Mouse (Mus musculus) thymus, adult 2 months (tissue): ENCODE measurements around the gene Olfr1255. TPM values are rescaled to one million over a fixed set of nuclear protein-coding genes. Genes with fewer than 3 reads are reported as not detected.

ENCODE experiments used
- DNase-seq: peaks from one replicate; pipeline ENCODE4 v3.0.0; 2021
- H3K27ac ChIP-seq: fragments of 200-500 bp; 2 replicates; pipeline ENCODE4 v1.5.1; 2012; ENCODE audit warnings: low read length, control low read depth; ENCODE audit not compliant: control insufficient read depth, insufficient read depth
- H3K27me3 ChIP-seq: fragments of 200-500 bp; 2 replicates; pipeline ENCODE4 v1.6.1; 2012; ENCODE audit warnings: mild to moderate bottlenecking, low read length, moderate library complexity, mixed read lengths; ENCODE audit not compliant: control insufficient read depth, insufficient read depth
- H3K36me3 ChIP-seq: fragments of 200-500 bp; 2 replicates; pipeline ENCODE4 v1.6.1; 2012; ENCODE audit warnings: mild to moderate bottlenecking, low read length, moderate library complexity; ENCODE audit not compliant: control insufficient read depth, insufficient read depth
- H3K4me1 ChIP-seq: fragments of 200-500 bp; replicated peaks from 2 replicates; pipeline ENCODE4 v1.6.1; 2012; ENCODE audit warnings: low read length; ENCODE audit not compliant: control insufficient read depth, insufficient read depth
- H3K4me3 ChIP-seq: fragments of 200-500 bp; 2 replicates; pipeline ENCODE4 v1.5.1; 2012; ENCODE audit warnings: mild to moderate bottlenecking, low read length, control low read depth, moderate library complexity; ENCODE audit not compliant: control insufficient read depth, insufficient read depth
- CTCF ChIP-seq: fragments of 200-500 bp; IDR thresholded peaks from 2 replicates; pipeline ENCODE4 v1.5.1; 2012; ENCODE audit warnings: mild to moderate bottlenecking, control low read depth, low read length, moderate library complexity, borderline replicate concordance; ENCODE audit not compliant: control insufficient read depth, poor library complexity, insufficient read depth; ENCODE audit errors: extremely low read depth
- POLR2A ChIP-seq: fragments of 200-500 bp; IDR thresholded peaks from 2 replicates; pipeline ENCODE4 v1.6.1; 2012; ENCODE audit warnings: mild to moderate bottlenecking, low read length, control low read depth, moderate library complexity; ENCODE audit not compliant: control insufficient read depth, poor library complexity, insufficient read depth; ENCODE audit errors: extremely low read depth
- WGBS: fragments of 180-500 bp; shearing (Covaris S2); methylation state at CpG from one replicate; pipeline ENCODE4 v1.1.7; 2018; 5-methylcytosine and 5-hydroxymethylcytosine counted together
- polyA plus RNA-seq: library from polyadenylated mRNA; depleted of rRNA; stranded (reverse); fragments of >200 nt; gene quantifications from 2 replicates; pipeline ENCODE4 v1.2.3, GENCODE M21; 2012; rRNA removed

Olfr1255 gene
- polyA plus RNA-seq, 1 experiment, result not detected

DNA sequence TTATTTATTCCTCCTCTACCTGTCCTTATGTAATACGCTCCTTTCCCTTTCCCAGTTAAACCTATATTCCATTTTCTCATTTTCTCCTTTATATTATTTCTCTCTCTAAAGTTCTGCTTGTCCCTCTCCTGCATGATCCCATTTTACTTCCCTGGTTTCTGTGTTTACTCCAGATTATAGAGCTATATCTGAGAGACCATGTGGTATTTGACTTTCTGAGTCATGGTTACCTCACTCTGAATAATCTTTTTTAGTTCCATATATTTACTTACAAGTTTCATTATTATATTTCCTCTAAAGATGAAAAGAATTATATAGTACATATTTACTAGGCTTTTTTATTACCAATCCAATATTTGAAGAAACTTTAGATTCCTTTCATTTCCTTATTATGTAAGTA, 37.4 kb downstream of the Olfr1255 start:
- Histone ChIP-seq H3K27ac (no peak overlapping the region), H3K4me1 (no peaks in the 10 kb centered on the region), H3K27me3 (no peaks in the 10 kb centered on the region), H3K36me3 (no peaks in the 10 kb centered on the region), H3K4me3 (no peak overlapping the region)
- TF ChIP-seq POLR2A (no peak), CTCF (no peak)
- WGBS, result 100% methylated on average over 1 of the region's 1 CpGs
- no peak for DNase-seq

Other genes starting within 250 kb of the Olfr1255 start
- gene Olfr1245, start 233.6 kb upstream of the Olfr1255 start, polyA plus RNA-seq, result not detected in 2 replicates
- gene Olfr1246, start 218.9 kb upstream of the Olfr1255 start, polyA plus RNA-seq, result not detected in 2 replicates
- gene Olfr1247, start 197.9 kb upstream of the Olfr1255 start, polyA plus RNA-seq, result not detected in 2 replicates
- not detected in 2 replicates for gene Olfr1248, start 193.8 kb upstream of the Olfr1255 start, polyA plus RNA-seq
- not detected in 2 replicates for gene Olfr1249, start 177.1 kb upstream of the Olfr1255 start, polyA plus RNA-seq
- gene Olfr1250, start 150.6 kb upstream of the Olfr1255 start, polyA plus RNA-seq, result not detected in 2 replicates
- gene Olfr1251, start 140.1 kb upstream of the Olfr1255 start, polyA plus RNA-seq, result not detected in 2 replicates
- gene Olfr1252, start 87.0 kb upstream of the Olfr1255 start, polyA plus RNA-seq, result not detected in 2 replicates
- not detected in 2 replicates for gene Olfr1253, start 55.0 kb upstream of the Olfr1255 start, polyA plus RNA-seq
- not detected in 2 replicates for gene Olfr1254, start 18.4 kb upstream of the Olfr1255 start, polyA plus RNA-seq
- gene Olfr1256, start 29.5 kb downstream of the Olfr1255 start, polyA plus RNA-seq, result not detected in 2 replicates
- not detected in 2 replicates for gene Olfr48, start 36.2 kb downstream of the Olfr1255 start, polyA plus RNA-seq
- not detected in 2 replicates for gene Olfr1257, start 66.4 kb downstream of the Olfr1255 start, polyA plus RNA-seq
- not detected in 2 replicates for gene Olfr1258, start 115.3 kb downstream of the Olfr1255 start, polyA plus RNA-seq
- gene Olfr1259, start 136.6 kb downstream of the Olfr1255 start, polyA plus RNA-seq, result not detected in 2 replicates
- gene Olfr1260, start 162.3 kb downstream of the Olfr1255 start, polyA plus RNA-seq, result not detected in 2 replicates
- not detected in 2 replicates for gene Olfr1261, start 179.2 kb downstream of the Olfr1255 start, polyA plus RNA-seq
- not detected in 2 replicates for gene Olfr1262, start 188.1 kb downstream of the Olfr1255 start, polyA plus RNA-seq
- not detected in 2 replicates for gene Olfr1263, start 200.1 kb downstream of the Olfr1255 start, polyA plus RNA-seq
- gene Olfr1264, start 213.5 kb downstream of the Olfr1255 start, polyA plus RNA-seq, result not detected in 2 replicates
- gene Olfr1265, start 223.3 kb downstream of the Olfr1255 start, polyA plus RNA-seq, result not detected in 2 replicates